Mouse (Mus musculus) spleen, adult 2 months (tissue): ENCODE results near the gene Rims4. TPM values are rescaled to one million over a fixed set of nuclear protein-coding genes. Genes with fewer than 3 reads are reported as not detected.

Experiments
- DNase-seq, 2 experiments: peaks; one replicate each; pipeline versions ENCODE4 v3.0.0 to v3.0.0-alpha.2; 2012 to 2021; ENCODE audit warnings: low spot score in 2 of 2, low read depth in 1 of 2
- H3K27ac ChIP-seq: fragments of 200-500 bp; 2 replicates; pipeline ENCODE4 v1.5.1; 2012; ENCODE audit warnings: low read length, inconsistent platforms; ENCODE audit not compliant: insufficient read depth
- H3K27me3 ChIP-seq: fragments of 200-500 bp; 2 replicates; pipeline ENCODE4 v1.6.1; 2012; ENCODE audit warnings: mild to moderate bottlenecking, moderate library complexity, low read length, inconsistent platforms; ENCODE audit not compliant: control insufficient read depth, insufficient read depth
- H3K36me3 ChIP-seq: fragments of 200-500 bp; 2 replicates; pipeline ENCODE4 v1.6.1; 2012; ENCODE audit warnings: mild to moderate bottlenecking, low read length, inconsistent platforms; ENCODE audit not compliant: control insufficient read depth, insufficient read depth
- H3K4me1 ChIP-seq: fragments of 200-500 bp; 2 replicates; pipeline ENCODE4 v1.6.1; 2011; ENCODE audit warnings: inconsistent platforms; ENCODE audit not compliant: control insufficient read depth, insufficient read depth, insufficient read length
- H3K4me3 ChIP-seq: fragments of 200-500 bp; 2 replicates; pipeline ENCODE4 v1.5.1; 2011; ENCODE audit warnings: mild to moderate bottlenecking, inconsistent platforms; ENCODE audit not compliant: insufficient read depth, insufficient read length; ENCODE audit errors: extremely low read depth
- CTCF ChIP-seq: fragments of 200-500 bp; IDR thresholded peaks from 2 replicates; pipeline ENCODE4 v1.5.1; 2011; ENCODE audit warnings: mild to moderate bottlenecking, inconsistent platforms; ENCODE audit not compliant: insufficient read depth, insufficient read length, insufficient replicate concordance; ENCODE audit errors: extremely low read depth
- POLR2A ChIP-seq: fragments of 200-500 bp; IDR thresholded peaks from 2 replicates; pipeline ENCODE4 v1.6.1; 2011; ENCODE audit warnings: low read depth, low read length, inconsistent platforms
- WGBS: fragments of 180-500 bp; shearing (Covaris S2); methylation state at CpG from one replicate; pipeline ENCODE4 v1.1.7; 2018; 5-methylcytosine and 5-hydroxymethylcytosine counted together
- polyA plus RNA-seq: library from polyadenylated mRNA; depleted of rRNA; stranded (reverse); fragments of >200 nt; gene quantifications from 2 replicates; pipeline ENCODE4 v1.2.3, GENCODE M21; 2012; rRNA removed

Rims4 gene
- polyA plus RNA-seq, 1 experiment: 0.09 TPM

GRCm38 (mm10) chr2:163814739-163815465 lies 103.6 kb downstream of the Rims4 start:
- no peaks in the 10 kb centered on the region; the same call in 1 of the 2 replicates for H3K4me1 ChIP-seq
- whole genome bisulfite sequencing: 76% methylated on average over 9 of the region's 9 CpGs
- no peaks in the 10 kb centered on the region for H3K36me3 ChIP-seq
- H3K27me3 ChIP-seq: no peaks in the 10 kb centered on the region
- H3K4me3 ChIP-seq: no peak overlapping the region
- DNase-seq: no peak
- TF ChIP-seq POLR2A (no peak), CTCF (no peak)
- H3K27ac ChIP-seq: no peak overlapping the region

GRCm38 (mm10) chr2:163813077-163813476 lies 105.4 kb downstream of the Rims4 start:
- no peaks in the 10 kb centered on the region for H3K27me3 ChIP-seq
- H3K36me3 ChIP-seq: no peaks in the 10 kb centered on the region
- no peaks in the 10 kb centered on the region; the same call in 1 of the 2 replicates for H3K4me1 ChIP-seq
- no peak overlapping the region for H3K4me3 ChIP-seq
- WGBS: 14% methylated on average over 5 of the region's 5 CpGs
- H3K27ac ChIP-seq: no peak overlapping the region
- DNase-seq: no peak
- TF ChIP-seq CTCF (no peak), POLR2A (no peak)

Other genes starting within 250 kb of the Rims4 start
- 4.3 and 4.5 TPM in 2 replicates for gene Ada, start 168.4 kb downstream of the Rims4 start, polyA plus RNA-seq
- gene Ccn5, start 97.8 kb downstream of the Rims4 start, polyA plus RNA-seq: 3.1 and 4.8 TPM in 2 replicates
- gene Kcnk15, start 65.0 kb downstream of the Rims4 start, polyA plus RNA-seq: not detected in 2 replicates
- gene Ywhab, start 76.3 kb upstream of the Rims4 start, polyA plus RNA-seq: 24.0 and 26.4 TPM in 2 replicates
- 0.23 and 0.69 TPM in 2 replicates for gene Pabpc1l, start 106.8 kb upstream of the Rims4 start, polyA plus RNA-seq
- 31.6 and 36.9 TPM in 2 replicates for gene Stk4, start 151.6 kb upstream of the Rims4 start, polyA plus RNA-seq
- 51.7 and 66.0 TPM in 2 replicates for gene Tomm34, start 152.5 kb upstream of the Rims4 start, polyA plus RNA-seq